Mouse (Mus musculus): ENCODE results near the gene Slc9a8. TPM values are rescaled to one million over a fixed set of nuclear protein-coding genes. Genes with fewer than 3 reads are reported as not detected.
A peak's percentile ranks its signal among the peaks of the same experiment; 100 is the strongest.

The Slc9a8 gene
- polyA plus RNA-seq, 1 experiment = 26.4 TPM

DNA sequence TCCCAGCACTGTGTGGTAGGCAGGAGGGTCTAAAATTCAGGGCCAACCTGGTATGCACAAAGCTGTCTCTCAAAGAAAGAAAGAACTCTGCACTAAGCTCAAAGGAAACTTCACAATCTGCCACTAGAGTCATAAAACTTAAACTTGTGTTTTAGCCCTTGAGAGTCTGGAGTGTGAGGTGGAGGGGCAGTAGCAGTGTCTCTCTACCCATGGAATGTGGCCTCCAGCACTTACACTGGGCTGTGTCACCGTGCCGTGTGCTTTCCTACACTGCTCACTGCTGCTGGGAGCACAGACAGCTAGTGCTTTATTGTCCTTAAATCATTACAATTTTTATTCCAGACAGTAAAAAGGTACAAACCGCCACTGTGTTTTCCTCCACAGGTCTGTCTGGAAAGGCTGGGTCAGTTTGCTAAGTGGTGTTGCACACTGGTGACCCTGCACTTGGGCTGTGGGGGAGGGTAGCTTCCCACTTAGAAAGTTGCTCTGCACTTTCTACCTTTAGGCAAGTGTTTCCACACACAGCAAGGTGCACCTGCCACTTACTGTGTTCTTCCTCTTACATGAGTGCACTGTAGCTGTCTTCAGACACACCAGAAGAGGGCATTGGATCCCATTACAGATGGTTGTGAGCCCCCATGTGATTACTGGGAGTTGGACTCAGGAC is 86.3 kb downstream of the Slc9a8 start:
- H3K79me2 ChIP-seq (ENCODE audit: control insufficient read depth, insufficient read depth) = peaks cover 56% of the 10 kb centered on the region
- peaks cover 12% of the 10 kb centered on the region for H3K36me3 ChIP-seq (ENCODE audit: control insufficient read depth, insufficient read depth)
- no peak overlapping the region for H3K4me3 ChIP-seq
- no peaks in the 10 kb centered on the region for H3K27me3 ChIP-seq (ENCODE audit: control insufficient read depth, insufficient read depth, insufficient read length)
- no peak overlapping the region for H3ac ChIP-seq (ENCODE audit: control insufficient read depth, insufficient read length)
- no peak overlapping the region for H3K4me2 ChIP-seq (ENCODE audit: low read depth)
- TF ChIP-seq TCF12 (IDR thresholded peaks at IDR 0.05; ENCODE audit: insufficient read depth, poor library complexity, severe bottlenecking) = no peak
- TF ChIP-seq SRF (IDR thresholded peaks at IDR 0.05; ENCODE audit: control insufficient read depth, insufficient read length, low read depth) = no peak
- no peak for TF ChIP-seq MYOD1 (IDR thresholded peaks at IDR 0.05; ENCODE audit: control insufficient read depth in 1 of 3, insufficient read length in 2 of 3, low read depth in 2 of 3)
- no peak for TF ChIP-seq TCF3 (IDR thresholded peaks at IDR 0.05; ENCODE audit: insufficient read length, low read depth)
- TF ChIP-seq MAX (IDR thresholded peaks at IDR 0.05; ENCODE audit: low read depth) = no peak

DNA sequence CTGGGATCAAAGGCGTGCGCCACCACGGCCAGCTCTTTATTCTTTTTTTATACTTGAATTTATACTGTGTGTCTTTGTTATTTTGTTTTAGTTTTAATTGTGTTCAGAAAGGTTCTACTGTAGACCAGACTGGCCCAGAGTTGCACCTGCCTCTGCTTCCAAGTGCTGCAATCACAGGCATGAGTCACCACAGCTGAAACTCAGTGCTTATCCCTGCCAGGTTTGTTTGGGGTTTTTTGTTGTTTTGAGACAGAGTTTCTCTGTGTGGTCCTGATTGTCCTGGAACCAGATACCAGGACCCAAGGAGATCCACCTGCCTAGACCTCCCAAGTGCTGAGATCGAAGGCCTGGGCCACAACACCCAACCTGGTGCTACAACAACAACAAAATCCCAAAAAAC is 87.1 kb downstream of the Slc9a8 start:
- peaks cover 56% of the 10 kb centered on the region for H3K79me2 ChIP-seq (ENCODE audit: control insufficient read depth, insufficient read depth)
- no peak overlapping the region for H3ac ChIP-seq (ENCODE audit: control insufficient read depth, insufficient read length)
- no peak overlapping the region for H3K4me3 ChIP-seq
- no peaks in the 10 kb centered on the region for H3K27me3 ChIP-seq (ENCODE audit: control insufficient read depth, insufficient read depth, insufficient read length)
- TF ChIP-seq CEBPB (IDR thresholded peaks at IDR 0.05; ENCODE audit: insufficient read depth, poor library complexity, severe bottlenecking) (0 out of 2 replicates have a peak, but pooled peaks have one; percentile 1), POLR2AphosphoS2 (IDR thresholded peaks at IDR 0.05; ENCODE audit: insufficient read length, low read depth) (no peak), MYOG (IDR thresholded peaks at IDR 0.05; ENCODE audit: control insufficient read depth in 1 of 3, insufficient read depth in 1 of 3, insufficient read length in 2 of 3, low read depth in 2 of 3) (peak in 1 of 3 experiments; percentile 27), MYOD1 (IDR thresholded peaks at IDR 0.05; ENCODE audit: control insufficient read depth in 1 of 3, insufficient read length in 2 of 3, low read depth in 2 of 3) (peak in 2 of 3 experiments; percentile 49 to 61)
- H3K36me3 ChIP-seq (ENCODE audit: control insufficient read depth, insufficient read depth) = peaks cover 19% of the 10 kb centered on the region
- H3K4me2 ChIP-seq (ENCODE audit: low read depth) = no peak overlapping the region

DNA sequence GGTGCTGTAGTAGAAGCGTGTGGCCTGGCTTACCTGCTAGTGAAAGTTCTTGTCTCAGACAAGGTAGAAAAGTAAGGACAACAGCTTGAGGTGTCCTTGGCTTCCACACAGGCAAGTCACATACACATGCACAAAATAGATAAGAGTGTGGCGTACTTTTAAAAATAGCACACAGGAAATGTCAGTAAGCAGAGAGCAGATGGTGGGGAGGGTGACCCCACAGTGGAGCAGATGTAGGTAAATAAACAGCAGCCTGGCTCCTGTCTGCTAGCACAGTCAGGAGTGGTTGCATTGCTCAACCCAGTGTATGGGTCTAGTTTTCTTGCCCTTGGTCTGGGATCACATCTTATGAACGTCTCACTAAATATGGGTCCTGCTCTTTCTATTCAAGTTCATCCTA is 89.0 kb downstream of the Slc9a8 start:
- Histone ChIP-seq H3K4me3 (no peak overlapping the region), H3K4me2 (ENCODE audit: low read depth) (no peak overlapping the region), H3K36me3 (ENCODE audit: control insufficient read depth, insufficient read depth) (peaks cover 34% of the 10 kb centered on the region), H3K79me2 (ENCODE audit: control insufficient read depth, insufficient read depth) (peaks cover 39% of the 10 kb centered on the region), H3K27me3 (ENCODE audit: control insufficient read depth, insufficient read depth, insufficient read length) (no peaks in the 10 kb centered on the region), H3ac (ENCODE audit: control insufficient read depth, insufficient read length) (no peak overlapping the region)
- no peak for TF ChIP-seq E2F4 (IDR thresholded peaks at IDR 0.05; ENCODE audit: insufficient read depth)
- TF ChIP-seq MYOD1 (IDR thresholded peaks at IDR 0.05; ENCODE audit: control insufficient read depth in 1 of 3, insufficient read length in 2 of 3, low read depth in 2 of 3) = no peak
- TF ChIP-seq MYOG (IDR thresholded peaks at IDR 0.05; ENCODE audit: control insufficient read depth in 1 of 3, insufficient read depth in 1 of 3, insufficient read length in 2 of 3, low read depth in 2 of 3) = no peak
- TF ChIP-seq USF1 (IDR thresholded peaks at IDR 0.05; ENCODE audit: low read depth) = no peak

DNA sequence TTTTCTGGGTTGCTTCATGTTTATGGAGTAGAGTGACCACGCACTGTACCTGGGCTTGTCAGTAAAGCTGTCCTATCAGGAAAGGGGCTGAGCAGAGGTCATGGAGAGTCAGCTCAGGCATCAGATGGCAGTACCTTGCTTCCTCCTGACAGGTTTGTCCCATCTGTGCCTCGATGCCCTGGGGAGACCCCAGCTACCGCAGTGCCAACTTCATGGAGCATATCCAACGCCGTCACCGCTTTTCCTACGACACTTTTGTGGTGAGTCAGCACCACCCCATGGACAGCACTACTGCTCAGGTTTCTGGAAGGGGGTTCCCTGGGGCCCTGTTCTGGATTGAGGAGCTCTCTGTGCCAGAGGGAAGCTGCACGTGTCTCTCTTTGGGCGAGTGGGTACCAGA is 90.9 kb downstream of the Slc9a8 start:
- TF ChIP-seq TCF3 (IDR thresholded peaks at IDR 0.05; ENCODE audit: insufficient read length, low read depth) (no peak), USF1 (IDR thresholded peaks at IDR 0.05; ENCODE audit: low read depth) (no peak), REST (IDR thresholded peaks at IDR 0.05; ENCODE audit: insufficient read depth, insufficient read length) (no peak), CEBPB (IDR thresholded peaks at IDR 0.05; ENCODE audit: insufficient read depth, poor library complexity, severe bottlenecking) (no peak), MYOD1 (IDR thresholded peaks at IDR 0.05; ENCODE audit: control insufficient read depth in 1 of 3, insufficient read length in 2 of 3, low read depth in 2 of 3) (no peak), POLR2AphosphoS2 (IDR thresholded peaks at IDR 0.05; ENCODE audit: insufficient read length, low read depth) (no peak), MAX (IDR thresholded peaks at IDR 0.05; ENCODE audit: low read depth) (no peak), TCF12 (IDR thresholded peaks at IDR 0.05; ENCODE audit: insufficient read depth, poor library complexity, severe bottlenecking) (no peak), E2F4 (IDR thresholded peaks at IDR 0.05; ENCODE audit: insufficient read depth) (no peak), POLR2A (IDR thresholded peaks at IDR 0.05; ENCODE audit: insufficient read length, low read depth) (no peak), MYOG (IDR thresholded peaks at IDR 0.05; ENCODE audit: control insufficient read depth in 1 of 3, insufficient read depth in 1 of 3, insufficient read length in 2 of 3, low read depth in 2 of 3) (no peak), SRF (IDR thresholded peaks at IDR 0.05; ENCODE audit: control insufficient read depth, insufficient read length, low read depth) (no peak)
- Histone ChIP-seq H3ac (ENCODE audit: control insufficient read depth, insufficient read length) (no peak overlapping the region), H3K4me3 (no peak overlapping the region), H3K27me3 (ENCODE audit: control insufficient read depth, insufficient read depth, insufficient read length) (no peaks in the 10 kb centered on the region), H3K36me3 (ENCODE audit: control insufficient read depth, insufficient read depth) (peaks cover 48% of the 10 kb centered on the region), H3K79me2 (ENCODE audit: control insufficient read depth, insufficient read depth) (peaks cover 20% of the 10 kb centered on the region), H3K4me2 (ENCODE audit: low read depth) (no peak overlapping the region)

DNA sequence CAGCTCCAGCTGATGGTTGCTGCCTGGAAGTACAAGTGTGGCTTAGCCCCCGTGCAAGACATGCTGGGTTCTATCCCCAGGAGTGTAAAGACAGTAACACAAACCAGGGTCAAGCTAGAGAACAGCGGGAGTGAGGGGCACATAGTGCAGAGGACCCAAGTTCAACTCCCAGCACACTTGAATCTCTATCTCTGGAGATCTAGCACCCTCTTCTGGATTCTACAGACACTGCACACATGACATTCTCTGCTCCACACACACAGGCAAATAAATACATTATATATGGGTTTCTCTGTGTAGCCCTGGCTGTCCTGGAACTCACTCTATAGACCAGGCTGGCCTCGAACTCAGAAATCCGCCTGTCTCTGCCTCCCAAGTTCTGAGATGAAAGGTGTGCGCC is 91.5 kb downstream of the Slc9a8 start:
- H3K27me3 ChIP-seq (ENCODE audit: control insufficient read depth, insufficient read depth, insufficient read length) = no peaks in the 10 kb centered on the region
- no peak overlapping the region for H3K4me3 ChIP-seq
- no peak overlapping the region for H3ac ChIP-seq (ENCODE audit: control insufficient read depth, insufficient read length)
- peaks cover 15% of the 10 kb centered on the region for H3K79me2 ChIP-seq (ENCODE audit: control insufficient read depth, insufficient read depth)
- no peak overlapping the region for H3K4me2 ChIP-seq (ENCODE audit: low read depth)
- no peak for TF ChIP-seq SRF (IDR thresholded peaks at IDR 0.05; ENCODE audit: control insufficient read depth, insufficient read length, low read depth)
- no peak for TF ChIP-seq REST (IDR thresholded peaks at IDR 0.05; ENCODE audit: insufficient read depth, insufficient read length)
- no peak for TF ChIP-seq MYOD1 (IDR thresholded peaks at IDR 0.05; ENCODE audit: control insufficient read depth in 1 of 3, insufficient read length in 2 of 3, low read depth in 2 of 3)
- no peak for TF ChIP-seq TCF12 (IDR thresholded peaks at IDR 0.05; ENCODE audit: insufficient read depth, poor library complexity, severe bottlenecking)
- no peak for TF ChIP-seq MYOG (IDR thresholded peaks at IDR 0.05; ENCODE audit: control insufficient read depth in 1 of 3, insufficient read depth in 1 of 3, insufficient read length in 2 of 3, low read depth in 2 of 3)
- no peak for TF ChIP-seq CEBPB (IDR thresholded peaks at IDR 0.05; ENCODE audit: insufficient read depth, poor library complexity, severe bottlenecking)
- TF ChIP-seq POLR2A (IDR thresholded peaks at IDR 0.05; ENCODE audit: insufficient read length, low read depth) = no peak
- TF ChIP-seq TCF3 (IDR thresholded peaks at IDR 0.05; ENCODE audit: insufficient read length, low read depth) = no peak
- no peak for TF ChIP-seq USF1 (IDR thresholded peaks at IDR 0.05; ENCODE audit: low read depth)
- TF ChIP-seq MAX (IDR thresholded peaks at IDR 0.05; ENCODE audit: low read depth) = no peak
- peaks cover 54% of the 10 kb centered on the region for H3K36me3 ChIP-seq (ENCODE audit: control insufficient read depth, insufficient read depth)

Measured in myocyte (in vitro differentiated cells).